Mouse (Mus musculus) CH12.LX (cell line): ENCODE results near the gene Gstp2. TPM values are rescaled to one million over a fixed set of nuclear protein-coding genes. Genes with fewer than 3 reads are reported as not detected.
"Not testable (repeated sequence)": the region's sequence is repeated elsewhere in the genome, so short reads cannot be mapped to it uniquely, and the experiment has no call there.

Experiments
- DNase-seq: peaks from one replicate; pipeline ENCODE4 v3.0.0-alpha.2; 2013; ENCODE audit errors: extremely low read depth
- H3K27ac ChIP-seq: 2 replicates; pipeline ENCODE4 v1.5.1; 2012; ENCODE audit warnings: low read depth, mild to moderate bottlenecking, control low read depth, moderate library complexity; ENCODE audit not compliant: insufficient read depth
- H3K27me3 ChIP-seq: replicated peaks from 2 replicates; pipeline ENCODE3; 2012; ENCODE audit warnings: inconsistent platforms
- H3K36me3 ChIP-seq, 2 experiments: replicated peaks in 1 of 2; 2 replicates each; pipeline versions ENCODE3 to v1.6.1; 2012; ENCODE audit warnings: inconsistent platforms in 1 of 2, low read length in 1 of 2, mild to moderate bottlenecking in 1 of 2, mixed read lengths in 1 of 2, moderate library complexity in 1 of 2; ENCODE audit not compliant: control insufficient read depth in 1 of 2, insufficient read depth in 1 of 2
- H3K4me1 ChIP-seq, 2 experiments: 2 replicates each; pipeline ENCODE4 v1.6.1; 2012; ENCODE audit warnings: inconsistent platforms in 1 of 2, moderate library complexity in 1 of 2; ENCODE audit not compliant: insufficient read depth in 2 of 2, control insufficient read depth in 1 of 2
- H3K4me2 ChIP-seq: 2 replicates; pipeline ENCODE4 v1.6.1; 2012; ENCODE audit warnings: low read depth, mild to moderate bottlenecking, control low read depth; ENCODE audit not compliant: poor library complexity, insufficient read depth, severe bottlenecking
- H3K4me3 ChIP-seq, 3 experiments: fragments of 150-350 bp in 1 of 3; sonication (generic) in 1 of 3; replicated peaks in 1 of 3; 2 replicates each; pipeline versions ENCODE3 to v1.5.1; 2011 to 2012; ENCODE audit warnings: low read depth in 2 of 3, low read length in 2 of 3, mild to moderate bottlenecking in 2 of 3, moderate library complexity in 2 of 3, control low read depth in 1 of 3, improper control_type of control experiment in 1 of 3, inconsistent platforms in 1 of 3, mixed read lengths in 1 of 3; ENCODE audit not compliant: poor library complexity in 1 of 3
- H3K79me2 ChIP-seq: replicated peaks from 2 replicates; pipeline ENCODE4 v1.6.1; 2012; ENCODE audit warnings: mild to moderate bottlenecking, moderate library complexity; ENCODE audit not compliant: control insufficient read depth, poor library complexity, insufficient read depth, severe bottlenecking; ENCODE audit errors: extremely low read depth
- H3K9ac ChIP-seq: 2 replicates; pipeline ENCODE4 v1.6.1; 2012; ENCODE audit warnings: low read depth, mild to moderate bottlenecking, control low read depth, moderate library complexity; ENCODE audit not compliant: insufficient read depth
- H3K9me3 ChIP-seq: replicated peaks from 2 replicates; pipeline ENCODE3; 2012; ENCODE audit warnings: low read length, inconsistent platforms, mixed read lengths
- ELF1 ChIP-seq: IDR thresholded peaks from 2 replicates; pipeline ENCODE4 v1.6.1; 2014; ENCODE audit warnings: low read depth, mild to moderate bottlenecking, inconsistent platforms, low read length, improper control_type of control experiment
- EP300 ChIP-seq: IDR thresholded peaks from 2 replicates; pipeline ENCODE4 v1.6.1; 2011; ENCODE audit warnings: low read length, improper control_type of control experiment
- JUND ChIP-seq: conservative IDR thresholded peaks from 2 replicates; pipeline ENCODE4 v1.6.1; 2011; ENCODE audit warnings: low read depth, low read length, improper control_type of control experiment
- KAT2A ChIP-seq: IDR thresholded peaks from 2 replicates; pipeline ENCODE4 v1.6.1; 2012; ENCODE audit warnings: low read length, improper control_type of control experiment, inconsistent platforms; ENCODE audit not compliant: insufficient replicate concordance
- MAZ ChIP-seq: IDR thresholded peaks from 2 replicates; pipeline ENCODE4 v1.6.1; 2012; ENCODE audit warnings: low read depth, mild to moderate bottlenecking, inconsistent platforms, low read length, improper control_type of control experiment, moderate library complexity
- MXI1 ChIP-seq: IDR thresholded peaks from 2 replicates; pipeline ENCODE4 v1.6.1; 2011; ENCODE audit warnings: mild to moderate bottlenecking, low read depth, low read length, improper control_type of control experiment
- MYC ChIP-seq: IDR thresholded peaks from 2 replicates; pipeline ENCODE4 v1.6.1; 2011; ENCODE audit warnings: low read depth, mild to moderate bottlenecking, improper control_type of control experiment, low read length
- NELFE ChIP-seq: IDR thresholded peaks from 2 replicates; pipeline ENCODE4 v1.6.1; 2011; ENCODE audit warnings: low read depth, low read length, improper control_type of control experiment
- POLR2AphosphoS2 ChIP-seq: IDR thresholded peaks from 2 replicates; pipeline ENCODE4 v1.6.1; 2011; ENCODE audit warnings: low read depth, low read length, improper control_type of control experiment
- RCOR1 ChIP-seq: conservative IDR thresholded peaks from 2 replicates; pipeline ENCODE4 v1.6.1; 2012; ENCODE audit warnings: low read depth, mild to moderate bottlenecking, inconsistent platforms, low read length, improper control_type of control experiment
- SIN3A ChIP-seq: IDR thresholded peaks from 2 replicates; pipeline ENCODE4 v1.6.1; 2012; ENCODE audit warnings: low read length, improper control_type of control experiment, inconsistent platforms
- UBTF ChIP-seq: IDR thresholded peaks from 2 replicates; pipeline ENCODE4 v1.6.1; 2012; ENCODE audit warnings: low read depth, mild to moderate bottlenecking, inconsistent platforms, low read length, improper control_type of control experiment, moderate library complexity
- USF1 ChIP-seq: IDR thresholded peaks from 2 replicates; pipeline ENCODE4 v1.6.1; 2014; ENCODE audit warnings: low read depth, mild to moderate bottlenecking, inconsistent platforms, low read length, improper control_type of control experiment
- USF2 ChIP-seq: conservative IDR thresholded peaks from 2 replicates; pipeline ENCODE4 v1.6.1; 2011; ENCODE audit warnings: low read depth, low read length, improper control_type of control experiment
- ZC3H11A ChIP-seq: IDR thresholded peaks from 2 replicates; pipeline ENCODE4 v1.6.1; 2012; ENCODE audit warnings: low read depth, mild to moderate bottlenecking, inconsistent platforms, low read length, improper control_type of control experiment
- ZNF384 ChIP-seq: IDR thresholded peaks from 2 replicates; pipeline ENCODE4 v1.6.1; 2012; ENCODE audit warnings: low read depth, low read length, improper control_type of control experiment, inconsistent platforms
- dilution Hi-C: fragments of 300-500 bp; cut with MboI; formaldehyde crosslinking; loops from 2 replicates; pipeline ENCODE4 v1.14.3; 2020; ENCODE audit warnings: low sequenced_read_pairs; ENCODE audit not compliant: extremely low pct_unique_long_range_greater_than_20kb, extremely low pct_ligation_motif_present
- in situ Hi-C: fragments of 300-500 bp; cut with MboI; formaldehyde crosslinking; loops from 3 replicates; pipeline ENCODE4 v1.14.3; 2019; ENCODE audit warnings: low sequenced_read_pairs, low pct_ligation_motif_present, low pct_unique_long_range_greater_than_20kb, mixed read lengths
- polyA plus RNA-seq: library from polyadenylated mRNA; unstranded; fragments of >175 nt; gene quantifications from 2 replicates; pipeline ENCODE4 v1.2.1, GENCODE M21; 2012; ENCODE audit warnings: low read depth; ENCODE audit not compliant: insufficient read length
- total RNA-seq, 2 experiments: library from RNA; depleted of rRNA; stranded (reverse); fragments of 300-350 nt in 1 of 2; fragments of >200 nt in 1 of 2; gene quantifications; 2 replicates each; pipeline ENCODE4 v1.2.3; 2012 to 2014

Gstp2 gene
- total and polyA plus RNA-seq, 3 experiments: 1.4 to 21.1 TPM; not detected in 1

DNA sequence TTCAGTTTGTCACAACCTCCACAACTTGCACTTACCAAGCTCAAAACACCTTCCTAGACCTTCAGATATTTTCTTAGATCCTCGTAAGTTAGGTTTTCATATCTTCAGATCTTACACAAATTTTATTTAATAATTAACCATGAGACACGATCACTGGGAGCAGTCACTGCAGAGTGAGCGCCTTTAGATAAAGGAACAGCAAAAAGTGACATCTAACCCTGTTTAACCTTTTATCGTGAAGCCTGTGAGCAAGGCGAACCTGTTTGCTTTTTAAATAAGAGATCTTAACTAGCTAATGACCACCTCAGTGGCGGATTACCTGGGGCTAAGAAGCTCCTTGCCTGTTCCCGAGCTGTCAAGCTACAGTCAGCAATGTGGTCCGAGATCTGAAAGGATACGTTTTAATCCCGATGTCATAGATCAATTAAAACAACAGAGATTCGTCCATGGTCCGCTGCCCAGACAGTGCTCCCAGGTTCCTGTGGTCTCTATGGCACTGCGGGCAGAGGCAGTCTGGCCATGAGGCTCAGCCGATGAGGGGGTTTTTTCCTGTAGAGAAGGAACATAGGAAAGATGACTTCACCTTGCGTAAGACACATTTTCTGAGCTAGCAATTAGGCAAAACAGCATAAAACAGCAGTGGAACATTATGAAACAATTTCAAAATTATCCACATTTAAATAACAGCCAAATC is 23.0 kb upstream of the Gstp2 start:
- in situ Hi-C loops (no loop called here), dilution Hi-C loops (no loop called here)
- Histone ChIP-seq H3K9ac (no peak overlapping the region), H3K36me3 (no peaks in the 10 kb centered on the region), H3K4me2 (no peak overlapping the region), H3K27ac (no peak overlapping the region), H3K27me3 (peaks cover 11% of the 10 kb centered on the region), H3K79me2 (no peaks in the 10 kb centered on the region), H3K4me1 (peaks cover 0 to 4% of the 10 kb centered on the region in 2 experiments; a peak in 1 of 4 replicates), H3K4me3 (no peak overlapping the region), H3K9me3 (no peaks in the 10 kb centered on the region)
- no peak for TF ChIP-seq EP300
- TF ChIP-seq USF1: no peak
- TF ChIP-seq ELF1: no peak
- TF ChIP-seq MAZ: no peak
- no peak for TF ChIP-seq UBTF
- no peak for TF ChIP-seq ZC3H11A
- TF ChIP-seq USF2: no peak
- TF ChIP-seq MXI1: no peak
- no peak for TF ChIP-seq MYC
- TF ChIP-seq NELFE: no peak
- TF ChIP-seq ZNF384: no peak
- no peak for TF ChIP-seq POLR2AphosphoS2
- TF ChIP-seq KAT2A: no peak
- no peak for TF ChIP-seq JUND
- TF ChIP-seq SIN3A: no peak
- TF ChIP-seq RCOR1: no peak
- no peak for DNase-seq

DNA sequence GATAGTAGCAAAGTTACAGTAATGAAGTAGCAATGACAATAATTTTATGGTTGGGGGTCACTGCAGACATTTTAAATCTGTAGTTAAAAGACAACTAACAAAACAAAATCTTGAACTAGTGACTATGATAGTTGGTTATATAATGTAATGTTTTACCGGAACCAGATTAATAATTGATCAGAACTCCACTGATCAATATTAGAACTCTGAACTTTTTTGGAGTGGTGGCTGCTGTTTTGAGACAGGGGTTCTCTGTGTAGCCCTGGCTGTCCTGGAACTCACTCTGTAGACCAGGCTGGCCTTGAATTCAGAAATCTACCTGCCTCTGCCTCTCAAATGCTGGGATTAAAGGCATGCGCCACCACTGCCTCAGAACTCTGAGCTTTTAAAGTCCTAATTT is 22.4 kb upstream of the Gstp2 start:
- H3K36me3 ChIP-seq, in situ Hi-C loops, H3K9me3 ChIP-seq, H3K4me3 ChIP-seq, H3K4me1 ChIP-seq, dilution Hi-C loops, H3K79me2 ChIP-seq, H3K9ac ChIP-seq, H3K27ac ChIP-seq, H3K4me2 ChIP-seq, DNase-seq, H3K27me3 ChIP-seq: not testable (repeated sequence)
